Mouse (Mus musculus) midbrain, embryonic 11.5 days (tissue): ENCODE results near the gene Cd163l1. TPM values are rescaled to one million over a fixed set of nuclear protein-coding genes. Genes with fewer than 3 reads are reported as not detected.
A peak's percentile ranks its signal among the peaks of the same experiment; 100 is the strongest.

Experiments
- ATAC-seq: fragments of 200-750 bp; cut with Nextera tagmentation; 2 replicates; pipeline ENCODE4 v1.8.0; 2017; ENCODE audit warnings: moderate TSS enrichment, moderate library complexity; ENCODE audit not compliant: low FRiP score
- DNase-seq: peaks from one replicate; pipeline ENCODE4 v3.0.0; 2015; ENCODE audit warnings: low spot score; ENCODE audit errors: missing footprints
- H3K27ac ChIP-seq: fragments of 300-500 bp; sonication (generic); 2 replicates; pipeline ENCODE4 v1.5.1; 2014; ENCODE audit warnings: low read depth, low read length
- H3K27me3 ChIP-seq: fragments of 300-500 bp; sonication (generic); 2 replicates; pipeline ENCODE4 v1.6.1; 2014; ENCODE audit warnings: mild to moderate bottlenecking, low read length, moderate library complexity, mixed read lengths; ENCODE audit not compliant: control insufficient read depth, insufficient read depth
- H3K36me3 ChIP-seq: fragments of 300-500 bp; sonication (generic); 2 replicates; pipeline ENCODE4 v1.6.1; 2014; ENCODE audit warnings: mild to moderate bottlenecking, low read length, moderate library complexity, mixed read lengths; ENCODE audit not compliant: control insufficient read depth, insufficient read depth
- H3K4me1 ChIP-seq: fragments of 300-500 bp; sonication (generic); 2 replicates; pipeline ENCODE4 v1.6.1; 2014; ENCODE audit warnings: low read length; ENCODE audit not compliant: control insufficient read depth, insufficient read depth
- H3K4me2 ChIP-seq: fragments of 300-500 bp; sonication (generic); 2 replicates; pipeline ENCODE4 v1.6.1; 2014; ENCODE audit warnings: mild to moderate bottlenecking, moderate library complexity
- H3K4me3 ChIP-seq: fragments of 300-500 bp; sonication (generic); 2 replicates; pipeline ENCODE4 v1.5.1; 2014; ENCODE audit warnings: low read depth, low read length
- H3K9ac ChIP-seq: fragments of 300-500 bp; sonication (generic); 2 replicates; pipeline ENCODE4 v1.6.1; 2014; ENCODE audit warnings: low read length
- H3K9me3 ChIP-seq: fragments of 300-500 bp; sonication (generic); 2 replicates; pipeline ENCODE4 v1.6.1; 2016; ENCODE audit warnings: low read length; ENCODE audit not compliant: control insufficient read depth
- WGBS: fragments of 180-500 bp; shearing (Covaris S2); extraction: QIAGEN DNeasy Blood & Tissue Kit; methylation state at CpG from one replicate; pipeline ENCODE4 v1.1.7; 2014; 5-methylcytosine and 5-hydroxymethylcytosine counted together
- polyA plus RNA-seq: library from polyadenylated mRNA; unstranded; fragments of >200 nt; fragmentation: Nextera tagmentation; extraction: Ambion mirVana; gene quantifications from 2 replicates; pipeline ENCODE4 v1.2.1, GENCODE M21; 2014

The Cd163l1 gene
- polyA plus RNA-seq, 1 experiment from 2014 or later: not detected

- no peak for ATAC-seq
- H3K9me3 ChIP-seq: no peaks in the 10 kb centered on the region
- H3K27me3 ChIP-seq: no peaks in the 10 kb centered on the region
- no peaks in the 10 kb centered on the region for H3K4me1 ChIP-seq
- H3K4me3 ChIP-seq: no peak overlapping the region
- DNase-seq: peak; percentile 54
- no peaks in the 10 kb centered on the region for H3K36me3 ChIP-seq
- no peak overlapping the region for H3K27ac ChIP-seq
- H3K9ac ChIP-seq: no peak overlapping the region
- H3K4me2 ChIP-seq: no peak overlapping the region
- WGBS: 82% methylated on average over 8 of the region's 8 CpGs
These were observed 9.9 kb upstream of the Cd163l1 start for GRCm38 (mm10) chr7:140208153-140208552.

DNA sequence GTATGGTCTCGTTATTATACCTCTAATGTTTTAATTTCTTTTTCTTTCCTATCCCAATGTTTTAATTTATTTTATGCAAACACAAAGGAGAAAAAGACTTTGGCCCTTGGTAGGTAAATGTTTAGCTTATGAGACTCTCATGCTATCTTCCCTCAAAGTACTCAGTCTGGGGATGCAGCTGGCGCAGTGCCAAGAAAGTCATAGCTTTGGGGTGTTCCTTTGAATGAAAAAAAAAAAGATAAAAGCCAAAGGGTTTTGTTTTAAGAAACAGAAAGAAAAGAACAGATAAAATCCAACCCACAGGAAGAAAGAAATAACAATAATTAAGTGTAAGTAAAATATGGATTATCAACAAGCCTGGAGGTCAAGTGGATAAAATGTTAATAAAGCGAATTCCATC, 9.4 kb upstream of the Cd163l1 start:
- H3K4me2 ChIP-seq: no peak overlapping the region
- H3K9ac ChIP-seq: no peak overlapping the region
- peak; percentile 21 for DNase-seq
- H3K4me1 ChIP-seq: no peaks in the 10 kb centered on the region
- H3K36me3 ChIP-seq: no peaks in the 10 kb centered on the region
- H3K27ac ChIP-seq: no peak overlapping the region
- H3K4me3 ChIP-seq: no peak overlapping the region
- H3K9me3 ChIP-seq: no peaks in the 10 kb centered on the region
- no peaks in the 10 kb centered on the region for H3K27me3 ChIP-seq
- WGBS: 81% methylated on average over 3 of the region's 3 CpGs
- no peak for ATAC-seq

- Histone ChIP-seq H3K36me3 (no peaks in the 10 kb centered on the region), H3K27me3 (no peaks in the 10 kb centered on the region), H3K4me1 (no peaks in the 10 kb centered on the region), H3K4me3 (no peak overlapping the region), H3K9ac (no peak overlapping the region), H3K9me3 (no peaks in the 10 kb centered on the region), H3K27ac (no peak overlapping the region), H3K4me2 (no peak overlapping the region)
- WGBS: 89% methylated on average over 5 of the region's 5 CpGs
- ATAC-seq: no peak
- no peak for DNase-seq
These were observed 4.2 kb upstream of the Cd163l1 start for GRCm38 (mm10) chr7:140213841-140214240.

- Histone ChIP-seq H3K4me1 (no peaks in the 10 kb centered on the region), H3K27ac (no peak overlapping the region), H3K4me3 (no peak overlapping the region), H3K4me2 (no peak overlapping the region), H3K9ac (no peak overlapping the region), H3K27me3 (no peaks in the 10 kb centered on the region), H3K9me3 (no peaks in the 10 kb centered on the region), H3K36me3 (no peaks in the 10 kb centered on the region)
- ATAC-seq (no peak), DNase-seq (no peak)
- WGBS: 5% methylated on average over 1 of the region's 1 CpGs
These were observed 1.2 kb downstream of the Cd163l1 start for GRCm38 (mm10) chr7:140219268-140219667.

DNA sequence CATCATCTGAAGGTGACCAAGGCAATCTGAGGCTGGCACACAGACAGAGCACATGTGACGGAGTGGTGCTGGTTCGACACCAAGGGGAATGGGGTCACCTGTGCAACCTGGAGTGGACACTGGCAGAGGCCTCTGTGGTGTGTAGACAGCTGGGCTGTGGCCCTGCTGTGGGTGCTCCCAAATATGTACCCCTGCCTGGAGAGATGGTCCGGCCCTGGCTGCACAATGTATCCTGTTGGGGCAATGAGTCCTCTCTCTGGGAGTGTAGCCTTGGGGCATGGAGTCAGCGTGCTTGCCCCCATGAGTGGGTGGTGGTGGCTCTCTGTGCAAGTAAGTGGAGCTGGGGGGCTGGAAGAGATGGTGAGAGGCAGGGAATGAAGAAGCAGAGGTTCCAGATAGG, 2.3 kb downstream of the Cd163l1 start:
- no peaks in the 10 kb centered on the region for H3K27me3 ChIP-seq
- H3K36me3 ChIP-seq: no peaks in the 10 kb centered on the region
- no peak overlapping the region for H3K4me3 ChIP-seq
- H3K9ac ChIP-seq: no peak overlapping the region
- H3K27ac ChIP-seq: no peak overlapping the region
- no peaks in the 10 kb centered on the region for H3K9me3 ChIP-seq
- DNase-seq (no peak), ATAC-seq (no peak)
- no peaks in the 10 kb centered on the region for H3K4me1 ChIP-seq
- 85% methylated on average over 4 of the region's 4 CpGs for WGBS
- no peak overlapping the region for H3K4me2 ChIP-seq

DNA sequence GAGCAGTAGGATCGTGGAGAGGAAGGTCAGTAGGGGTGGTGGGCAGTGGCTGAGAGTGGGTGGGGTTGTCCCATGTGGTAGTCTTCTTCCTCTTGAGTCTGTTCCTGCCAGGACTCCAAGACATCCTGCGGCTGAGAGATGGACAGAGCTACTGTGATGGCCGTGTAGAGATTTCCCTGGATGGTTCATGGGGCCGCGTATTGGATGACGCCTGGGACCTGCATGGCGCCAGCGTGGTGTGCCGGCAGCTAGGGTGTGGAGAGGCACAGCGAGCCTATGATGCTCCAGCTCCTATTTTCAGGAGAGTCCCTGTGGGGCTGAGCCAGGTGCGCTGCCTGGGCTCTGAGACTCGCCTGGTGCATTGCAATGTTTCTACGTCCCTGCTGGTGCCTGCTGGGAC, 6.1 kb downstream of the Cd163l1 start:
- DNase-seq (no peak), ATAC-seq (no peak)
- Histone ChIP-seq H3K4me2 (no peak overlapping the region), H3K9ac (no peak overlapping the region), H3K9me3 (no peaks in the 10 kb centered on the region), H3K27me3 (no peaks in the 10 kb centered on the region), H3K36me3 (no peaks in the 10 kb centered on the region), H3K4me1 (no peaks in the 10 kb centered on the region), H3K27ac (no peak overlapping the region), H3K4me3 (no peak overlapping the region)
- WGBS: 85% methylated on average over 13 of the region's 13 CpGs

DNA sequence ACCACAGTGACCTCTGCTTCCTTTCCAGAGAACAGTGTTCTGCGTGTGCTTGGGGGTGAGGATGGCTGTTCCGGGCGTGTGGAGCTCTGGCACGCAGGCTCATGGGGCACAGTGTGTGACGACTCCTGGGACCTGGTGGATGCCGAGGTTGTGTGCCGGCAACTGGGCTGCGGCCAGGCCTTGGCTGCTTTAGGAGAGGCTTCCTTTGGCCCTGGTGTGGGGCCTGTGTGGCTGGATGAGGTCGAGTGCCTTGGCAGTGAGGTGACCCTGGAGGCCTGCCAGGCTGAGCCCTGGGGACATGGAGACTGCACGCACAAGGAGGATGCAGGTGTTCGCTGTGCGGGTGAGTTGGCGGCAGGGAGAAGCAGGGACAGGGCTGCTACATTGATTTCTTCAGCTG, 10.4 kb downstream of the Cd163l1 start:
- H3K36me3 ChIP-seq: no peaks in the 10 kb centered on the region
- 85% methylated on average over 13 of the region's 13 CpGs for WGBS

GRCm38 (mm10) chr7:140231026-140231425, 13.0 kb downstream of the Cd163l1 start:
- 59% methylated on average over 2 of the region's 2 CpGs for WGBS

More for the DNA sequence above, 10.4 kb downstream of the Cd163l1 start:
- no peak overlapping the region for H3K9ac ChIP-seq
- no peaks in the 10 kb centered on the region for H3K4me1 ChIP-seq
- no peak for DNase-seq
- H3K27ac ChIP-seq: no peak overlapping the region
- no peaks in the 10 kb centered on the region for H3K9me3 ChIP-seq
- H3K4me3 ChIP-seq: no peak overlapping the region
- H3K27me3 ChIP-seq: no peaks in the 10 kb centered on the region
- ATAC-seq: no peak
- no peak overlapping the region for H3K4me2 ChIP-seq

GRCm38 (mm10) chr7:140233696-140234095, 15.6 kb downstream of the Cd163l1 start:
- DNase-seq: no peak
- H3K9ac ChIP-seq: no peak overlapping the region
- WGBS: 96% methylated on average over 3 of the region's 3 CpGs

More at GRCm38 (mm10) chr7:140231026-140231425, 13.0 kb downstream of the Cd163l1 start:
- H3K36me3 ChIP-seq: no peaks in the 10 kb centered on the region
- no peak overlapping the region for H3K4me3 ChIP-seq
- H3K27me3 ChIP-seq: no peaks in the 10 kb centered on the region
- H3K27ac ChIP-seq: no peak overlapping the region
- H3K4me2 ChIP-seq: no peak overlapping the region
- H3K9ac ChIP-seq: no peak overlapping the region
- DNase-seq: no peak
- ATAC-seq: no peak
- no peaks in the 10 kb centered on the region for H3K9me3 ChIP-seq
- H3K4me1 ChIP-seq: no peaks in the 10 kb centered on the region

DNA sequence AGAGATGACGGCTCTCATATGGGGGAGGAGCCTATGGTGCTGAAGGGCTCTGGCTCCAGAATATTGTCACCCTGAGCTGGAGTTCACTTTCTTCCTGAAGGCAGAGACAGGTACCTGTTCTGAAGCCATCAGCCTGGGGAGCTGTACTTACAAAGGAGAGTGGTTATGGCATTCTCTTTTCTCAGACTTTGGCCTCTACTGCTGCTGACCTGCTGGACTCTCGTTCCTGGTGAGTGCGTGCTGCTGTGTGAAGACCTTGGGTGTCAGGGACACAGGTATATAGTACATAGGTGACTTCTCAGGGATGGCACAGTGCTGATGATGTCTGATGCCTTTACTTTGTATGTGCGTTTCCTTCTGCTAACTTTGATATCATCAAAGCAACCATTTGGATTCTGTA, 29.1 kb downstream of the Cd163l1 start, which contains the start of gene 5830411N06Rik:
Gene 5830411N06Rik, plus strand, starts transcription at position 69 of the 400 bp plus-strand sequence.
- Histone ChIP-seq H3K4me3 (no peak within 1 kb of the TSS), H3K9me3 (no peaks in the 10 kb centered on the region; the same call in 1 of the 2 replicates), H3K27me3 (no peaks in the 10 kb centered on the region), H3K4me2 (no peak within 1 kb of the TSS), H3K9ac (no peak within 1 kb of the TSS), H3K4me1 (no peaks in the 10 kb centered on the region), H3K36me3 (no peaks in the 10 kb centered on the region), H3K27ac (no peak within 1 kb of the TSS)
- DNase-seq (no peak), ATAC-seq (no peak)
- whole genome bisulfite sequencing: 89% methylated on average over 4 of the region's 4 CpGs

More at GRCm38 (mm10) chr7:140233696-140234095, 15.6 kb downstream of the Cd163l1 start:
- H3K4me3 ChIP-seq: no peak overlapping the region
- H3K4me1 ChIP-seq: no peaks in the 10 kb centered on the region
- no peaks in the 10 kb centered on the region for H3K9me3 ChIP-seq
- no peak overlapping the region for H3K27ac ChIP-seq
- no peak for ATAC-seq
- H3K4me2 ChIP-seq: no peak overlapping the region
- no peaks in the 10 kb centered on the region for H3K36me3 ChIP-seq
- no peaks in the 10 kb centered on the region for H3K27me3 ChIP-seq
